Mouse (Mus musculus) adipocyte (in vitro differentiated cells): ENCODE results near the gene Sgms1.
A peak's percentile ranks its signal among the peaks of the same experiment; 100 is the strongest.

Experiments used
- DNase-seq: peaks from one replicate; pipeline ENCODE4 v3.0.0-alpha.2; 2016; ENCODE audit warnings: low spot score

Gene Sgms1

GRCm38 (mm10) chr19:32210450-32211292 is 178.8 kb downstream of the Sgms1 start:
- DNase-seq, result peak; percentile 89

GRCm38 (mm10) chr19:32210099-32210449 is 179.4 kb downstream of the Sgms1 start:
- DNase-seq, result peak; percentile 61

- DNase-seq, result no peak
Measured at GRCm38 (mm10) chr19:32202131-32203114, 187.1 kb downstream of the Sgms1 start.

GRCm38 (mm10) chr19:32199861-32200574 is 189.5 kb downstream of the Sgms1 start:
- DNase-seq, result peak; percentile 62

GRCm38 (mm10) chr19:32199133-32199532 is 190.4 kb downstream of the Sgms1 start:
- no peak for DNase-seq

- no peak for DNase-seq
Measured at GRCm38 (mm10) chr19:32198494-32199106, 190.9 kb downstream of the Sgms1 start.

GRCm38 (mm10) chr19:32196976-32197819 is 192.3 kb downstream of the Sgms1 start:
- DNase-seq, result no peak

GRCm38 (mm10) chr19:32196222-32196621 is 193.3 kb downstream of the Sgms1 start:
- peak; percentile 66 for DNase-seq

- no peak for DNase-seq
Measured at GRCm38 (mm10) chr19:32194863-32195262, 194.7 kb downstream of the Sgms1 start.

- DNase-seq, result no peak
Measured at GRCm38 (mm10) chr19:32194074-32194473, 195.4 kb downstream of the Sgms1 start.

- no peak for DNase-seq
Measured at GRCm38 (mm10) chr19:32191596-32191995, 197.9 kb downstream of the Sgms1 start.

GRCm38 (mm10) chr19:32189961-32190360 is 199.6 kb downstream of the Sgms1 start:
- no peak for DNase-seq

- no peak for DNase-seq
Measured at GRCm38 (mm10) chr19:32189036-32189436, 200.5 kb downstream of the Sgms1 start.

GRCm38 (mm10) chr19:32186594-32187092 is 202.9 kb downstream of the Sgms1 start:
- no peak for DNase-seq

GRCm38 (mm10) chr19:32183005-32183404 is 206.5 kb downstream of the Sgms1 start:
- DNase-seq, result no peak

- DNase-seq, result no peak
Measured at GRCm38 (mm10) chr19:32182471-32182870, 207.0 kb downstream of the Sgms1 start.

- DNase-seq, result peak; percentile 90
Measured at GRCm38 (mm10) chr19:32181721-32182394, 207.7 kb downstream of the Sgms1 start.

- DNase-seq, result peak; percentile 97
Measured at GRCm38 (mm10) chr19:32180756-32181674, 208.5 kb downstream of the Sgms1 start.

GRCm38 (mm10) chr19:32179978-32180413 is 209.5 kb downstream of the Sgms1 start:
- DNase-seq, result no peak
